Mouse (Mus musculus): ENCODE data around the gene Srd5a2. TPM values are rescaled to one million over a fixed set of nuclear protein-coding genes. Genes with fewer than 3 reads are reported as not detected.

The Srd5a2 gene
- total RNA-seq (2023): not detected

GRCm38 (mm10) chr17:74047210-74048082, at the start of gene Srd5a2:
Gene Srd5a2, minus strand, starts transcription at chr17:74047916.

Other genes starting within 250 kb of the Srd5a2 start
- gene Ehd3, start 243.8 kb downstream of the Srd5a2 start, total RNA-seq (2023): 100 to 1,000 TPM; 134 to 149 TPM
- 10 to 100 TPM; 19.6 to 20.1 TPM for gene Xdh, start 97.7 kb downstream of the Srd5a2 start, total RNA-seq (2023)
- 10 to 100 TPM; 49.3 to 53.3 TPM for gene Memo1, start 247.6 kb upstream of the Srd5a2 start, total RNA-seq (2023)

Measured in T-cell, adult 66 days (primary cell).